Mouse (Mus musculus): ENCODE measurements around the gene Fv1.

DNA sequence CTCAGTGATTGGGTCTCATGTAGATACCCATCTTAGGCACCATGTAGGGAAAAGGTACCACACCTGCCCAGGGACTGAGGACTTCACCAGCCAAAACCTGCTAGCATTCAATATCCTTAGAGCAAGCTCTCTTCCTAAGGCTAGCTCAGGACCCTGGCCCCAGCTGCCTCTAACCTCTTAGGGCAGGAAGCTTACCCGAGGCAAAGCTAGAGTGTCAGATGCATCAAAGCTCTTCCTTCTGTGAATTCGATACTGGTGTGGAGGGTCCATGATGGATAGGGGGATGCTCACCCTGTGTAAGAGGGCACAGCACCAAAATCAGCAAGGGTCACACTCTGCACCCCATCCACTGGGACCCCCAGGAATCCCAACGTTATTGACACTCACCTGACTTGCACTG, 6.7 kb upstream of the Fv1 start:
- TF ChIP-seq CTCF (IDR thresholded peaks at IDR 0.05; ENCODE audit: low read depth) (no peak), EP300 (IDR thresholded peaks at IDR 0.05; ENCODE audit: low read depth) (no peak)

All from liver, embryonic 14.5 days (tissue).